Mouse (Mus musculus) spleen, adult 2 months (tissue): ENCODE data around the gene Dera.

Experiments
- CTCF ChIP-seq: fragments of 200-500 bp; IDR thresholded peaks from 2 replicates; pipeline ENCODE4 v1.5.1; 2011; ENCODE audit warnings: mild to moderate bottlenecking, inconsistent platforms; ENCODE audit not compliant: insufficient read depth, insufficient read length, insufficient replicate concordance; ENCODE audit errors: extremely low read depth
- POLR2A ChIP-seq: fragments of 200-500 bp; IDR thresholded peaks from 2 replicates; pipeline ENCODE4 v1.6.1; 2011; ENCODE audit warnings: low read depth, low read length, inconsistent platforms

DNA sequence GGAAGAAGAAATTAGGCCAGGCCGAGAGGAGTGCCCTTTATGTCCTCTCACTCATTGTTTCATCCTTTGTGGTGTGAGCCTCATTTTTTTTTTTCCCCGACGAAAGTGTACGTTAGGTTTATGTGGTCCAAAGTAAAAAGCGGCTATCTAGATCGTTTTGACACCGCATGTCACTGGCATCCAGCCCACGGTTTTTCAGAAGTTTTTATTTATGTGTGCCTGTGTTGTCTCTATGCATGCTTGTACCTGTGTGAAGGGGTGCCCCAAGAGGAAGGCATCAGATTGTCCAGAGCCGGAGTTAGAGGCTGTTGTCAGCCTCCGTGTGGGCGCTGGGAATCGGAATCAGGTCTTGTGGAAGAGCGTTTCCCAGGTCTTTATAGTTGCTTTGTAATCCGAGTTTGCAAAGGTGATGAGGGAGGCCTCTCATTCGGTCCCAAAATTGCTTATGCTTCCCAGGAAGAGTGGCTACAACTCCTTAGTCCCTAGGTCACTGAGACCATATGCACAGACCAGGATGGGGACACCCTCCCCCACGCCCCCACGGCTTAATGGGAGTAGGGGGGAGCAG is 18.6 kb upstream of the Dera start:
- TF ChIP-seq CTCF = no peak
- TF ChIP-seq POLR2A = no peak
